Mouse (Mus musculus): ENCODE measurements at regions not wholly inside any gene's neighbourhood (a gene's known extent, or its start where the extent isn't known, plus 50 kb on each side); places are given as distances from the start of the nearest gene placed in this dataset.

GRCm38 (mm10) chr9:79523054-79523453 lies 195.6 kb downstream of the Col12a1 start:
- dilution Hi-C loops (cut with MboI; ENCODE audit: extremely low pct_ligation_motif_present, extremely low pct_unique_long_range_greater_than_20kb, low sequenced_read_pairs), result no loop called here
- in situ Hi-C loops (cut with MboI; ENCODE audit: low pct_ligation_motif_present, low pct_unique_long_range_greater_than_20kb, low sequenced_read_pairs), result no loop called here

GRCm38 (mm10) chr9:79525000-79525399 lies 193.6 kb downstream of the Col12a1 start:
- H3K36me3 ChIP-seq (replicated peaks in 1 of 2; ENCODE audit: control insufficient read depth in 1 of 2, insufficient read depth in 1 of 2, low read length in 1 of 2), result no peaks in the 10 kb centered on the region
- no peak overlapping the region for H3K4me2 ChIP-seq (ENCODE audit: insufficient read depth, low read depth, poor library complexity, severe bottlenecking)
- no peak overlapping the region for H3K4me3 ChIP-seq (replicated peaks in 1 of 3; ENCODE audit: low read depth in 2 of 3, low read length in 2 of 3, poor library complexity in 1 of 3)
- no peak for DNase-seq (ENCODE audit: extremely low read depth)
- peaks cover 2 to 5% of the 10 kb centered on the region in 2 experiments; a peak in 1 of 4 replicates for H3K4me1 ChIP-seq (ENCODE audit: control insufficient read depth in 1 of 2, insufficient read depth in 2 of 2)
- H3K27ac ChIP-seq (ENCODE audit: insufficient read depth, low read depth), result no peak overlapping the region
- dilution Hi-C loops (cut with MboI; ENCODE audit: extremely low pct_ligation_motif_present, extremely low pct_unique_long_range_greater_than_20kb, low sequenced_read_pairs), result no loop called here
- TF ChIP-seq CTCF (conservative IDR thresholded peaks at IDR 0.05 in 1 of 2, IDR thresholded peaks at IDR 0.05 in 1 of 2; ENCODE audit: low read depth in 2 of 2, low read length in 2 of 2) (no peak), TCF12 (IDR thresholded peaks at IDR 0.05; ENCODE audit: low read depth, low read length) (no peak), GABPA (IDR thresholded peaks at IDR 0.05; ENCODE audit: insufficient replicate concordance, low read depth, low read length) (no peak), BHLHE40 (IDR thresholded peaks at IDR 0.05; ENCODE audit: low read depth, low read length) (no peak), MAZ (IDR thresholded peaks at IDR 0.05; ENCODE audit: low read depth, low read length) (no peak), UBTF (IDR thresholded peaks at IDR 0.05; ENCODE audit: low read depth, low read length) (no peak), POLR2AphosphoS2 (IDR thresholded peaks at IDR 0.05; ENCODE audit: low read depth, low read length) (no peak), E2F4 (IDR thresholded peaks at IDR 0.05; ENCODE audit: insufficient replicate concordance, low read depth, low read length) (no peak), SIN3A (IDR thresholded peaks at IDR 0.05; ENCODE audit: low read length) (no peak), MAX (IDR thresholded peaks at IDR 0.05; ENCODE audit: low read length) (no peak), TBP (conservative IDR thresholded peaks at IDR 0.05; ENCODE audit: low read depth, low read length) (no peak), JUND (conservative IDR thresholded peaks at IDR 0.05; ENCODE audit: low read depth, low read length) (no peak)
- no peak overlapping the region for H3K9ac ChIP-seq (ENCODE audit: insufficient read depth, low read depth)
- H3K9me3 ChIP-seq (replicated peaks; ENCODE audit: low read length), result no peaks in the 10 kb centered on the region
- H3K79me2 ChIP-seq (replicated peaks; ENCODE audit: control insufficient read depth, extremely low read depth, insufficient read depth, poor library complexity, severe bottlenecking), result no peaks in the 10 kb centered on the region
- in situ Hi-C loops (cut with MboI; ENCODE audit: low pct_ligation_motif_present, low pct_unique_long_range_greater_than_20kb, low sequenced_read_pairs), result no loop called here
- H3K27me3 ChIP-seq (replicated peaks), result no peaks in the 10 kb centered on the region

More at GRCm38 (mm10) chr9:79523054-79523453, 195.6 kb downstream of the Col12a1 start:
- H3K36me3 ChIP-seq (replicated peaks in 1 of 2; ENCODE audit: control insufficient read depth in 1 of 2, insufficient read depth in 1 of 2, low read length in 1 of 2), result no peaks in the 10 kb centered on the region
- no peak overlapping the region for H3K4me2 ChIP-seq (ENCODE audit: insufficient read depth, low read depth, poor library complexity, severe bottlenecking)
- DNase-seq (ENCODE audit: extremely low read depth), result no peak
- H3K9ac ChIP-seq (ENCODE audit: insufficient read depth, low read depth), result no peak overlapping the region
- H3K27me3 ChIP-seq (replicated peaks), result no peaks in the 10 kb centered on the region
- no peak overlapping the region for H3K27ac ChIP-seq (ENCODE audit: insufficient read depth, low read depth)
- TF ChIP-seq MXI1 (IDR thresholded peaks at IDR 0.05; ENCODE audit: low read depth, low read length) (no peak), JUN (IDR thresholded peaks at IDR 0.05; ENCODE audit: insufficient read depth, low read depth, low read length) (no peak), MYC (IDR thresholded peaks at IDR 0.05; ENCODE audit: low read depth, low read length) (no peak), NELFE (IDR thresholded peaks at IDR 0.05; ENCODE audit: low read depth, low read length) (no peak), NRF1 (IDR thresholded peaks at IDR 0.05; ENCODE audit: low read depth, low read length) (no peak), KAT2A (IDR thresholded peaks at IDR 0.05; ENCODE audit: insufficient replicate concordance, low read length) (no peak), UBTF (IDR thresholded peaks at IDR 0.05; ENCODE audit: low read depth, low read length) (no peak), BHLHE40 (IDR thresholded peaks at IDR 0.05; ENCODE audit: low read depth, low read length) (no peak), USF2 (conservative IDR thresholded peaks at IDR 0.05; ENCODE audit: low read depth, low read length) (no peak), MAFK (IDR thresholded peaks at IDR 0.05; ENCODE audit: insufficient replicate concordance, low read length) (no peak), ELF1 (IDR thresholded peaks at IDR 0.05; ENCODE audit: low read depth, low read length) (no peak), ZKSCAN1 (IDR thresholded peaks at IDR 0.05; ENCODE audit: borderline replicate concordance, low read depth, low read length) (no peak), TBP (conservative IDR thresholded peaks at IDR 0.05; ENCODE audit: low read depth, low read length) (no peak), E2F4 (IDR thresholded peaks at IDR 0.05; ENCODE audit: insufficient replicate concordance, low read depth, low read length) (no peak), SMC3 (IDR thresholded peaks at IDR 0.05; ENCODE audit: low read depth, low read length) (no peak), USF1 (IDR thresholded peaks at IDR 0.05; ENCODE audit: low read depth, low read length) (no peak), RCOR1 (conservative IDR thresholded peaks at IDR 0.05; ENCODE audit: low read depth, low read length) (no peak)
- no peaks in the 10 kb centered on the region for H3K9me3 ChIP-seq (replicated peaks; ENCODE audit: low read length)
- H3K4me1 ChIP-seq (ENCODE audit: control insufficient read depth in 1 of 2, insufficient read depth in 2 of 2), result peaks cover 2 to 5% of the 10 kb centered on the region in 2 experiments; a peak in 1 of 4 replicates
- H3K4me3 ChIP-seq (replicated peaks in 1 of 3; ENCODE audit: low read depth in 2 of 3, low read length in 2 of 3, poor library complexity in 1 of 3), result no peak overlapping the region
- no peaks in the 10 kb centered on the region for H3K79me2 ChIP-seq (replicated peaks; ENCODE audit: control insufficient read depth, extremely low read depth, insufficient read depth, poor library complexity, severe bottlenecking)
